Mouse (Mus musculus) adrenal gland, postnatal 25 days (tissue): Measurements from ENCODE around the gene Pttg1ip. TPM values are rescaled to one million over a fixed set of nuclear protein-coding genes. Genes with fewer than 3 reads are reported as not detected.
A peak's percentile ranks its signal among the peaks of the same experiment; 100 is the strongest.

Source experiments
- DNase-seq: peaks from one replicate; pipeline ENCODE4 v3.0.0; 2021; ENCODE audit warnings: mixed read lengths
- total RNA-seq: library from RNA; stranded (reverse); gene quantifications from 2 replicates; pipeline ENCODE4 v1.2.3, GENCODE M21; 2021

Gene Pttg1ip
- total RNA-seq, 1 experiment from 2014 or later = 195 TPM

GRCm38 (mm10) chr10:77569481-77569880, 12.0 kb upstream of the Pttg1ip start:
- no peak for DNase-seq

- DNase-seq = no peak
These were observed 11.4 kb upstream of the Pttg1ip start for GRCm38 (mm10) chr10:77569973-77570658.

- DNase-seq = no peak
These were observed 9.3 kb upstream of the Pttg1ip start for GRCm38 (mm10) chr10:77572225-77572624.

- no peak for DNase-seq
These were observed 8.4 kb upstream of the Pttg1ip start for GRCm38 (mm10) chr10:77573162-77573561.

- no peak for DNase-seq
These were observed 1.2 kb upstream of the Pttg1ip start for GRCm38 (mm10) chr10:77580027-77580920.

GRCm38 (mm10) chr10:77581023-77581407, 505 bp upstream of the Pttg1ip start:
- no peak for DNase-seq

- no peak for DNase-seq
These were observed 732 bp downstream of the Pttg1ip start for GRCm38 (mm10) chr10:77582285-77582618.

- peak; percentile 25 for DNase-seq
These were observed 2.4 kb downstream of the Pttg1ip start for GRCm38 (mm10) chr10:77583795-77584422.

GRCm38 (mm10) chr10:77586637-77587036, 5.1 kb downstream of the Pttg1ip start:
- DNase-seq = no peak

- DNase-seq = no peak
These were observed 5.7 kb downstream of the Pttg1ip start for GRCm38 (mm10) chr10:77587091-77587775.

GRCm38 (mm10) chr10:77588036-77588435, 6.5 kb downstream of the Pttg1ip start:
- DNase-seq = no peak

- DNase-seq = no peak
These were observed 7.6 kb downstream of the Pttg1ip start for GRCm38 (mm10) chr10:77589117-77589516.

GRCm38 (mm10) chr10:77589749-77590148, 8.2 kb downstream of the Pttg1ip start:
- DNase-seq = no peak

- DNase-seq = peak; percentile 50
These were observed 9.3 kb downstream of the Pttg1ip start for GRCm38 (mm10) chr10:77590812-77591211.

- no peak for DNase-seq
These were observed 10.0 kb downstream of the Pttg1ip start for GRCm38 (mm10) chr10:77591546-77591945.

GRCm38 (mm10) chr10:77596060-77596459, 14.5 kb downstream of the Pttg1ip start:
- no peak for DNase-seq

- DNase-seq = no peak
These were observed 21.5 kb downstream of the Pttg1ip start for GRCm38 (mm10) chr10:77603021-77603420.

GRCm38 (mm10) chr10:77604111-77604510, 22.6 kb downstream of the Pttg1ip start:
- no peak for DNase-seq

GRCm38 (mm10) chr10:77604958-77605357, 23.4 kb downstream of the Pttg1ip start:
- DNase-seq = no peak

- DNase-seq = no peak
These were observed 23.8 kb downstream of the Pttg1ip start for GRCm38 (mm10) chr10:77605368-77605767.

- DNase-seq = peak; percentile 99
These were observed 24.6 kb downstream of the Pttg1ip start, which contains the start of the genes Sumo3 and Gm49325 for GRCm38 (mm10) chr10:77605908-77606826. Gene Sumo3 (plus strand): TSS chr10:77606097. Gene Gm49325 (plus strand): TSS chr10:77606197.
